Mouse (Mus musculus) forebrain, postnatal 0 days (tissue): ENCODE measurements around the gene Fam122a. TPM values are rescaled to one million over a fixed set of nuclear protein-coding genes. Genes with fewer than 3 reads are reported as not detected.

Source experiments
- ATAC-seq: fragments of 200-750 bp; cut with Nextera tagmentation; 2 replicates; pipeline ENCODE4 v1.8.0; 2017; ENCODE audit warnings: mild to moderate bottlenecking, moderate library complexity
- DNase-seq: peaks from one replicate; pipeline ENCODE4 v3.0.0-alpha.2; 2015
- H3K27ac ChIP-seq: fragments of 300-500 bp; sonication (generic); 2 replicates; pipeline ENCODE4 v1.5.1; 2014; ENCODE audit warnings: low read depth, mild to moderate bottlenecking, antibody characterized with exemption, low read length, moderate library complexity, mixed read lengths
- H3K27me3 ChIP-seq: fragments of 300-500 bp; sonication (generic); 2 replicates; pipeline ENCODE4 v1.6.1; 2014; ENCODE audit warnings: mild to moderate bottlenecking, low read length, mixed read lengths; ENCODE audit not compliant: insufficient read depth
- H3K36me3 ChIP-seq: fragments of 300-500 bp; sonication (generic); 2 replicates; pipeline ENCODE4 v1.6.1; 2014; ENCODE audit warnings: mild to moderate bottlenecking, moderate library complexity; ENCODE audit not compliant: insufficient read depth
- H3K4me1 ChIP-seq: fragments of 300-500 bp; sonication (generic); 2 replicates; pipeline ENCODE4 v1.6.1; 2014; ENCODE audit warnings: antibody characterized with exemption; ENCODE audit not compliant: insufficient read depth
- H3K4me2 ChIP-seq: fragments of 300-500 bp; sonication (generic); 2 replicates; pipeline ENCODE4 v1.6.1; 2014; ENCODE audit warnings: low read depth, mild to moderate bottlenecking, moderate library complexity
- H3K4me3 ChIP-seq: fragments of 300-500 bp; sonication (generic); 2 replicates; pipeline ENCODE4 v1.5.1; 2014; ENCODE audit warnings: low read depth, low read length, mixed read lengths
- H3K9ac ChIP-seq: fragments of 300-500 bp; sonication (generic); 2 replicates; pipeline ENCODE4 v1.6.1; 2014; ENCODE audit warnings: mild to moderate bottlenecking
- H3K9me3 ChIP-seq: fragments of 300-500 bp; sonication (generic); 2 replicates; pipeline ENCODE4 v1.6.1; 2016; ENCODE audit warnings: low read length
- CTCF ChIP-seq: sonication (generic); IDR thresholded peaks from 2 replicates; pipeline ENCODE4 v1.5.1; 2016; ENCODE audit warnings: antibody characterized with exemption, control low read depth, low read depth
- WGBS: fragments of 180-500 bp; shearing (Covaris S2); extraction: QIAGEN DNeasy Blood & Tissue Kit; methylation state at CpG from one replicate; pipeline ENCODE4 v1.1.7; 2014; 5-methylcytosine and 5-hydroxymethylcytosine counted together
- polyA plus RNA-seq: library from polyadenylated mRNA; unstranded; fragments of >200 nt; fragmentation: Nextera tagmentation; extraction: Ambion mirVana; gene quantifications from 2 replicates; pipeline ENCODE4 v1.2.1, GENCODE M21; 2015
- total RNA-seq: library from RNA; depleted of rRNA; stranded (reverse); fragments of >200 nt; gene quantifications from 2 replicates; pipeline ENCODE4 v1.2.3, GENCODE M21; 2014; rRNA removed

Gene Fam122a
- 12.2 and 26.0 TPM in 2 replicates for total RNA-seq
- 41.7 and 56.4 TPM in 2 replicates for polyA plus RNA-seq

GRCm38 (mm10) chr19:24476929-24477882 is at the start of gene Fam122a:
Gene Fam122a, minus strand, starts transcription at chr19:24477356.
- peak; percentile 98 for DNase-seq
- Histone ChIP-seq H3K27me3 (no peaks in the 10 kb centered on the region), H3K4me1 (peaks cover 3% of the 10 kb centered on the region; the same call in 1 of the 2 replicates), H3K36me3 (no peaks in the 10 kb centered on the region), H3K27ac (peak within 1 kb of the TSS; percentile 80), H3K4me3 (peak within 1 kb of the TSS; percentile 74), H3K9ac (peak within 1 kb of the TSS; percentile 73), H3K9me3 (no peaks in the 10 kb centered on the region), H3K4me2 (peak within 1 kb of the TSS; percentile 89)
- peak; percentile 99 for ATAC-seq
- WGBS: 2% methylated on average over 83 of the region's 92 CpGs
- peak; percentile 41 for TF ChIP-seq CTCF

- no peak for TF ChIP-seq CTCF
- DNase-seq (peak; percentile 26), ATAC-seq (no peak)
- Histone ChIP-seq H3K4me2 (no peak overlapping the region), H3K36me3 (no peaks in the 10 kb centered on the region), H3K27me3 (no peaks in the 10 kb centered on the region), H3K4me1 (no peaks in the 10 kb centered on the region), H3K27ac (no peak overlapping the region), H3K9me3 (no peaks in the 10 kb centered on the region), H3K9ac (no peak overlapping the region), H3K4me3 (no peak overlapping the region)
- WGBS: 71% methylated on average over 15 of the region's 15 CpGs
Measured at GRCm38 (mm10) chr19:24523476-24524313, 46.5 kb upstream of the Fam122a start.

GRCm38 (mm10) chr19:24521997-24522396 is 44.8 kb upstream of the Fam122a start:
- H3K36me3 ChIP-seq: no peaks in the 10 kb centered on the region
- no peaks in the 10 kb centered on the region for H3K4me1 ChIP-seq
- no peaks in the 10 kb centered on the region for H3K9me3 ChIP-seq
- 89% methylated on average over 7 of the region's 7 CpGs for WGBS
- H3K27me3 ChIP-seq: no peaks in the 10 kb centered on the region
- ATAC-seq (no peak), DNase-seq (no peak)
- TF ChIP-seq CTCF: no peak
- H3K4me2 ChIP-seq: no peak overlapping the region
- no peak overlapping the region for H3K27ac ChIP-seq
- no peak overlapping the region for H3K9ac ChIP-seq
- no peak overlapping the region for H3K4me3 ChIP-seq

- 89% methylated on average over 9 of the region's 9 CpGs for WGBS
- no peak for TF ChIP-seq CTCF
- no peak for DNase-seq
Measured at GRCm38 (mm10) chr19:24521146-24521545, 44.0 kb upstream of the Fam122a start.

GRCm38 (mm10) chr19:24519732-24520409 is 42.7 kb upstream of the Fam122a start:
- Histone ChIP-seq H3K9me3 (no peaks in the 10 kb centered on the region), H3K4me3 (no peak overlapping the region), H3K36me3 (no peaks in the 10 kb centered on the region), H3K4me2 (no peak overlapping the region), H3K27ac (no peak overlapping the region), H3K9ac (no peak overlapping the region), H3K4me1 (no peaks in the 10 kb centered on the region), H3K27me3 (no peaks in the 10 kb centered on the region)
- TF ChIP-seq CTCF: no peak
- DNase-seq: no peak
- 90% methylated on average over 6 of the region's 6 CpGs for whole genome bisulfite sequencing
- no peak for ATAC-seq

More at GRCm38 (mm10) chr19:24521146-24521545, 44.0 kb upstream of the Fam122a start:
- no peaks in the 10 kb centered on the region for H3K4me1 ChIP-seq
- no peak overlapping the region for H3K27ac ChIP-seq
- ATAC-seq: no peak
- H3K27me3 ChIP-seq: no peaks in the 10 kb centered on the region
- no peak overlapping the region for H3K9ac ChIP-seq
- no peak overlapping the region for H3K4me2 ChIP-seq
- no peaks in the 10 kb centered on the region for H3K36me3 ChIP-seq
- no peaks in the 10 kb centered on the region for H3K9me3 ChIP-seq
- no peak overlapping the region for H3K4me3 ChIP-seq

GRCm38 (mm10) chr19:24518384-24518783 is 41.2 kb upstream of the Fam122a start:
- Histone ChIP-seq H3K4me2 (no peak overlapping the region), H3K4me1 (no peaks in the 10 kb centered on the region), H3K9ac (no peak overlapping the region), H3K36me3 (no peaks in the 10 kb centered on the region), H3K27ac (no peak overlapping the region), H3K27me3 (no peaks in the 10 kb centered on the region), H3K9me3 (no peaks in the 10 kb centered on the region), H3K4me3 (no peak overlapping the region)
- DNase-seq: no peak
- no peak for TF ChIP-seq CTCF
- no peak for ATAC-seq
